Mouse (Mus musculus): ENCODE results near the gene Capn15. TPM values are rescaled to one million over a fixed set of nuclear protein-coding genes. Genes with fewer than 3 reads are reported as not detected.
A peak's percentile ranks its signal among the peaks of the same experiment; 100 is the strongest.

Capn15 gene
- total RNA-seq (2021) = 10 to 100 TPM; 48.7 to 55.2 TPM

DNA sequence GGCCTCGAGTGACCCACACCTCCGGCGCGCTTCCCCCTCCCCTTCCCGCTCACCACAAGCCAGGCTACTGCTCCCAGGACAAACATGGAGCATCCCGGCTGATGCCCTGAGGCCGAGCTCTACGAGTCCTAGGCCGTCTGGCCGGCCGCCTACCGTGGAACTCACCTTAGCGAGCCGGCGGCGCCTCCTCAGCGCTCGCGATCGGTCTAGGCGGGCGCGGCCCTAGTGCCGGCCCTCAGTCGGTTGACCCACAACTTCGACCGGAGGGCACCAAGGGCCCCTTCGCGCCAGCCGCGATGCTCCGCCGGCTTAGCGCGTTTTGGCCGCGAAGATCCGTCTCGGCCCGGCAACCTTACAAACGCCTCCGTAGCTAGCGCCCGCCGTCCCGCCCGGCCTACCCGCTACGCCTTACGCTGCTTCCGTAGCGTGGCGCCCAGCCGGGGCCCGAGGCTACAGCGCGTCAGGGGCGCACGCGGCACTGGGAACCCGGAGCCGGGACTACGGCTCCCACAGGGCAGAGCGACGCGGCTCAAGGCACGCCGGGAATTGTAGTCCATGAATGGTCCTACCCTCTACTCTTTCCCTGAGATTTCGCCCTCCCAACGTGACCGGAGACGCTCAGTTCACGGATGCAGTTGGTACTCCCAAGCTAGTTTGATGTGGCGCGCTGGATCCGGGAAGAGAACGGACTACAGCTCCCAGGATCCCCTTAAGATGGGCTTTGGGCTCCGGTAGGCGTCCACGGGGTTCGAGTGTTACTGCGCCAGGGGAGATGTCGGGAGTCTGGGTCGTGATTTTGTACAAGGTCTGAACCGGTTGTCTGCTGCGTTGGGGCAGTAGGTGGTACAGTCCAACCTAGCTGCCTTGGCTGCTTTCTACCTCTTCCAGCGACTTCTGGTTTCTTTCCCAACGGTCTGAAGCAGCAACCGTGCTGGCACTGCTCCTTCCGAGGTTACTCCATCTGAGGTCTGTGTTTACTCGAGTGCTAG, at the start of gene Capn15:
Gene Capn15 (minus strand): TSS at position 491 of the 989 bp plus-strand sequence.
- peak; percentile 88 for DNase-seq (ENCODE audit: extremely low spot score in 1 of 2, low spot score in 1 of 2)

GRCm38 (mm10) chr17:26032037-26032436, 46.4 kb upstream of the Capn15 start:
- DNase-seq (ENCODE audit: extremely low spot score in 1 of 2, low spot score in 1 of 2) = no peak

GRCm38 (mm10) chr17:26031583-26031982, 46.0 kb upstream of the Capn15 start:
- DNase-seq (ENCODE audit: extremely low spot score in 1 of 2, low spot score in 1 of 2) = no peak

DNA sequence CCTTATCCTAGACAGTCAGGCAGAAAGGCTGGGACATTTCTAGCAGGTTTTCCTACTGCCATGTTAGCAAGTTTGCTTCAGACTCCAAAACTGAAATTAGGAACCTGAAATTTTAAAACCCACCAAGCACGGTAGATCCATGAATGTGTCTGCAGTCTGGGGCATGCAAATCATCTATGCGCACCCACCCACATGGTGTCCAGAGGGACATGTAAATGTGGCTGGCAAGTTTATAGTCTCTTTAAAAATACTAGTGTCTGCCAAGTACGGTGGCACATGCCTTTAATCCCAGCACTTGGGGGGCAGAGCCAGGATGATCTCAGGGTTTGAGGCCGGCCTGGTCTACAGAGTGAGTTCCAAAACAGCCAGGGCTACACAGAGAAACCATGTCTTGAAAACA, 42.7 kb upstream of the Capn15 start:
- no peak for DNase-seq (ENCODE audit: extremely low spot score in 1 of 2, low spot score in 1 of 2)

DNA sequence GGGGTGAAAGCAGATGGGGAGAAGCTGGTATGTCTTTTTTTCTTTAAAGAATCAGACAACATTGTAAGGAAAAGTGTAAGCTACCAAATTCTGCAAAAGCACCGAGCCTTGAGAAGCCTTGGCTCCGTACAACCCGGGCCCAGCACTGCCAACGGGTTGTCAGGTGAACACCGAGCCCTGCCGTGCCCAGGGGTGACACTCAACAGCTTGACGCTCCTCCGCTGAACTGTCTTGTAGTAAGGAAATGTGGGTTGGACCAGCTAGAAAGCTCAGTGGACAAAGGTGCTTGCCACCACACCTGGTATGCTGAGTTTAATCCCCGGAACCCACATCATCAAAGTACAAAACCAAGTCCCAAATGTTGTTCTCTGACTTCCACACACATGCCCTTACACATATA, 39.1 kb upstream of the Capn15 start:
- no peak for DNase-seq (ENCODE audit: extremely low spot score in 1 of 2, low spot score in 1 of 2)

DNA sequence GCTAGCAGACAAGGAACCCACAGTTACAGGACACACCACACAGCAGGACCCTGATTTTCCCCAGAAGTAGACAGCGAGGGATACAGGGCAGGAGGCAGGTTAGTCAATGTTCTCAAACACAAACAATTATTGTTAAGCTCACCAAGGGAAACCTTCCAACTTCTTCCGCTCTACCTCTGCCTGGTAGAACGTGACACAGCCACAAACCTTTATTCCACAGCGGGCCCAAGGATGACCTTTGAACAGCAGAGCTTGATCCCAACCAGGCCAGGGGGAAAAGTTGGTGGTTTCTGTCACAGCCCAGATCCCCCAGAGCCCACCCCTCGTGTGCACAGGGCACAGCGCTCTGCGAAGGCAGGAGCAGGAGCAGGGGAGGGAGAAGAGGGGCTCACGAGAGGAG, 38.4 kb upstream of the Capn15 start:
- no peak for DNase-seq (ENCODE audit: extremely low spot score in 1 of 2, low spot score in 1 of 2)

DNA sequence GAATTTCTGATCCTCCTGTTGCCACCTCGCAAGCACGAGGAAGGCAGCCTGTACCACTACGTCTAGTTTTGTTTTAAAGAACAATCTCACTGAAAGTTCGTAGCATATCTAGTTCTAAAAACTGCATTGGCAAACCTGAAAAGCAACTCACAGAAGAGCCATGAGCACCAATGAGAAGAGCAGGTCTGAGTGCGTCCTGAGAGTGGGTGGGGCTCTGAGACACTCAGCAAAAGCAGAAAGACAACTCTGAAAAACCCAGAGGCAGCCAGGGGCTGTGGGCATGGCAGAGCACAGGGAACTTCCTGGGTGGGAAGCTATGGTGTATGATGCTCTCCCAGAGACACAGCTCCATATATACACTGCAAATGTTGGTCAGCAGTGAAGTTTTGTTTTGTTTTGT, 37.6 kb upstream of the Capn15 start:
- no peak for DNase-seq (ENCODE audit: extremely low spot score in 1 of 2, low spot score in 1 of 2)

DNA sequence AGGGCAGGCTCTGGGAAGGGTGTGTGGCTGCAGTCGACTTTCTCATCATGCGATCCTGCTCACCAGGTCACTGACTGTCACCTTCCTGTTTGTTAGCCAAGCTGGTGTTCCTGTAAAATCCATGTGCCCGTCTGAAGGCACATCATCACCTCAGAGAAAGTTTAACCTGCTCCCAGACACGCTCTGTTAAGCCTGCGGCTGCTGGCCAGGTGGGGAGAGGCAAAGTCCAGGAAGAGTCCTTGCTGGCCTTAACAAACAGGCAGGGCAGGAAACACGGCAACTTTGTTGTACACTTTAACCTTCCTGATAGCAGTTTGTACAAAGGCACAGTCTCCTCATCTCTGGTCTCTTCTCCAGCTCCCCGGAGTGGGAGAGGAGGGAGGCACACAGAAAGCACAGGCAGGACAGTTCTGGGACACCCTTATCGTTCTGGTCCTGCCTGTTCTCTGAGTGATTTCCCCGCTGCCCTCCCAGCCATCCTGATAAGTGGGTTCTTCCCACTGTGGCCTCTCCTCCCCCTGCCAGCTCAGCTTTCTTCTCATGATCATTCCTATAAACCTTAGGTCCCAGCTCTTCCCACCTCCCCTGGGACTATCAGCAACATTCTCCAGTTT, 36.2 kb upstream of the Capn15 start:
- DNase-seq (ENCODE audit: extremely low spot score in 1 of 2, low spot score in 1 of 2) = no peak

DNA sequence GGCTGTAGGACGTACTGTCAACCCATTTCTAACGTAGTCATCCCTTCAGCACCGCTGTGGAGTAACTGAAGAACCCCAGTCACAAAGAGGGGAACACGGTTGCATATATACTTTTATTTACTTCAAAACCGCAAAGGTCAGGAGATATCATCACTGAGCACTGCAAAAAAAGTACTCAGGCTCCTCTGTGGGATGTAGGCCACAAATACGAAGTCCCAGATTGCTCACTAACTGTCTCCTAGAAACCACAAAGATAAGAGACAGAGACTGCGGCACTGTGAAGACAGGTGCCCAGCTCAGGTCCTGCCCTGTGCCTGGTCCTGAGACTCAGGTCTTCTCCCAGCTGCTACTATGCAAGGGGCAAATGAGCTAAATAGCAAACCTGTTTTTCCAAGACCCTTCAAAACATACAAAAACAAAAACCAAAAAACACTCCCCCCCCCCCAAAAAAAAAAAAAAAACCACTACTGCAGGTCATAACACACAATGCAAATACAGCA, 35.3 kb upstream of the Capn15 start:
- no peak for DNase-seq (ENCODE audit: extremely low spot score in 1 of 2, low spot score in 1 of 2)

- DNase-seq (ENCODE audit: extremely low spot score in 1 of 2, low spot score in 1 of 2) = no peak
Observed at GRCm38 (mm10) chr17:26018388-26018787, 32.8 kb upstream of the Capn15 start.

GRCm38 (mm10) chr17:26017949-26018348, 32.4 kb upstream of the Capn15 start:
- DNase-seq (ENCODE audit: extremely low spot score in 1 of 2, low spot score in 1 of 2) = no peak

DNA sequence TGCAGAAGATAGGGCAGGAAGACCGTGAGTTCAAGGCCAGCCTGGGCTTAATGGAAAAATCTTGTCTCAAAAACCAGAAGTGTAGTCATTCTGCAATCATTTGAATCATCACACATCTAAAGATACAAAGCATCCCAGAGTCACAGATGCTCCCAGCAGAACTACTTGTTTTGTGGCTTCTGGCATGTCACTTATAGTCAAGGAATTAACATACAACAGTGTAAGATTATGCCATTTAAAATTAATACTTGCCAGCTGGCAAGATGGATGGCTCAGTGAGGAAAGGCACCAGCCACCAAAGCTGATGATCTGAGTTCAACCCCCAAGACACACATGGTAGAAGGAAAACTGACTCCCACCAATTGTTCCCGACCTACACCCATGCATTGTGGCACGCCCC, 31.4 kb upstream of the Capn15 start:
- DNase-seq (ENCODE audit: extremely low spot score in 1 of 2, low spot score in 1 of 2) = no peak

DNA sequence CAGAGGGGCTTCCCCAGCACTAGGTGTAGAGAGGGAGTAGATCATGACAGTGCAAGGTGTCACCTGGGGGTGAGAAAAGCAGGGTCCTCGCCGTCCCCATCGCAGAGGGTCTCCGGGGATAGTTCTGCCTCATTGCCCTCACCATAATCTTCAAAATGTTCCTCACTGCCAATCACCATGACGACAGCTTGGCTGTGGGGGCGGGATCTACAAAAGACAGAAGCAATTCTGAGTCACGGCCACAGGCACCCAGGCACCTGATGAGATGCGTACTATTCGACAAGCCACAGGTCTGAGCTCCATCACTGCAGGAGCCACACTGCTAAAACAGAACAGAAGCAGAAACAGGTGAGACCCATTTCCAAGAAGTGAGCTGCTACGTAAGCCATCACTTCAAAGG, 28.1 kb upstream of the Capn15 start:
- DNase-seq (ENCODE audit: extremely low spot score in 1 of 2, low spot score in 1 of 2) = peak; percentile 41 to 50

DNA sequence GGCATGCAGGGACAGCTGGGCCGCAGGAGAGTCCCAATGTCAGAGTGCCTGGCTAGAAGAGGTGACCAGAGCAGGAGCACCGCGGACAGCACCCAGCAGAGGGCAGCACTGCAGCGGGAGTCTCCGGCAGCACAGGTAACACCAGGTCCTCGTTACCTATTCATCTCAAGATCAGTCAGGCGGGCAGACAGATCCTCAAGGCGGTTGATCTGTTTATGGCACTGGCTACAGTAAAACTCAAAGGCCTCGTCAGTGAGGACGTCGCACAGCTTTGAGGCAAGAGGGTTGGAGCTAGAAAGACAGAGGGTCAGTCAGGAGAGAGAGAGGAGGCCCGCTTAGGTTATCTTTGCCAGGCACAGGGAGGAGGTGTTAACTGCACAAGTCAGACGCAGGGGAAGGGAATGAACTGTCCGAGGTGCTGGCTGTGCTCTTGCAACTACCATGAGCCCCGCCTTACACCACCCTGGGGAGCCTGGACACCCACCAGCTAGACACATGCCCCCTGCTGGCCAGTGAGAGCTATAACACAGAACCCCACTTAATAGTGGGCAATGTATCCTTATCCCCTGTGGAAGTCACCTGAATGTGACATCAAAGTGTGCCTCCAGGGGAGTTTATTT, 26.4 kb upstream of the Capn15 start:
- DNase-seq (ENCODE audit: extremely low spot score in 1 of 2, low spot score in 1 of 2) = peak; percentile 44 to 72

GRCm38 (mm10) chr17:26009540-26009939, 23.9 kb upstream of the Capn15 start:
- DNase-seq (ENCODE audit: extremely low spot score in 1 of 2, low spot score in 1 of 2) = peak; percentile 65 to 83

- no peak for DNase-seq (ENCODE audit: extremely low spot score in 1 of 2, low spot score in 1 of 2)
Observed at GRCm38 (mm10) chr17:26008787-26009186, 23.2 kb upstream of the Capn15 start.

GRCm38 (mm10) chr17:26008331-26008730, 22.7 kb upstream of the Capn15 start:
- DNase-seq (ENCODE audit: extremely low spot score in 1 of 2, low spot score in 1 of 2) = no peak

DNA sequence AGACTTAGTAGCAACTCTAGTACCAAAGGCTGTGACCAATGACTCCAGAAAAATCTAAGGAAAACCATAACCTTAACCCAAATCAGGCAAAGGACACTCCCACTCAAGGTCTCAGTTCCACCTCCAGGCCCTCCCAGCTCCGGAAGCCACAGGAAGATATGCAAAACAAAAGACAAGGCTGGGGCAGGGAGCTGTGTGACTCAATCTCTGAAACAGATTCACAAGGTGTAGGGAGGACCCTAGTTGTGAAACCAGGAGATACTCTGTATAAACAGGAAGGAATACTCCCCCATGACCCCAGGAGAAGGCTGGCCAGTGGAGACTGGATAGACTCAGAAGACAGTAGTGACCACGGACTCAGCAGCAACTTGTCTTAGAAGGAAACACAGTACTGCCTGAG, 22.1 kb upstream of the Capn15 start:
- no peak for DNase-seq (ENCODE audit: extremely low spot score in 1 of 2, low spot score in 1 of 2)

DNA sequence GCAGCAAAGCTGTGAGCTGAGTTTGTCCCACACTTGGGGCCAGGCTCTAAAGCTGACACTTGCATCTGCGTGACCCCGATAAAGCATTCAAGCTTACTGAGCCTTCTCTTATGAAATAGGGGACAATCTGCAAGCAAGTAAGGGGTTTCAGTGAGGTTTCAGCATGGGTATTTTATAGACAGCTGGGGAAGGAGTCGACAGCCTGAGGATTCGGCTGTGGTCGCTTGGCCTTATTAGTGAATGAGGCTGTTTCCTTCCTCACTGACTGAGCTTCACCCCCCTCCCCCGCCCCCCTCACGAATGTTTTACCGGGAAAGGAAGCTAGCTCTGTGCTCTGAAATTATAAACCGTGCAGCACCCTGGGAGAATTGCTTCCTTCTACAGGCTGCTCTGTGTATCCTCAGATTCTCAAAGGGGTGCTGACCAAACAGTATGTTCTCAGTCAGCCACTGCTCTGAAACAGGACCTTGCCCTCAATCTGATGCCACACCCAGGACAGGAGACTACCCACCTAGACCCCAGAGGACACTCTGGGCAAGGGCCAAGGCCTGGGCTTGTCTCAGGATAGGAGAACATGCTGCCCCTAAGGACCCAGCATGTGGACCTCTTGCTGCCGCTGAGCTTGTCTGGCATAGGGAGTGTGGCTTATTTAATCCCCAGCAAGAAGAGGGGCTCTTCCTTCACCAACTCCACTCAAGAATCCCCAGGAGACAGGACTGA, 20.3 kb upstream of the Capn15 start:
- no peak for DNase-seq (ENCODE audit: extremely low spot score in 1 of 2, low spot score in 1 of 2)

DNA sequence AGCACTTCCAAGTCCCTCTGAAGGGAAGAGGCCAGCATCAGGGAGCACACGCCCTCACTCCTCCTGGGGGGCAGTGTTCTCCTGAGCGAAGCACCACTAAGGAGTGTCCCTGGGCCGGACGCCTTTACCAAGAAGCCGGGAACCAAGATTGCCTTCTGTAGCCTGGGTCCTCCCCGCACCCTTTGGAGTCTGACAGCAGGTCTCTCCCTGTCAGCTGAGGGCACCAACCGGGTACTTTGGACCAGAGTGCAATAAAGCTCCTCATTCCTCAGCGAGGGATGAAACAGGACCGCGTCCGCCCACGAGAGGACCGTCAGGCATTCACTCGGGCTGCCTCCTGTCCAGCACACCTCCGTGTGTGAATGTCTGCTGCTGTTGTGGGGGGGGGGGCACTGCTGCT, 19.1 kb upstream of the Capn15 start:
- no peak for DNase-seq (ENCODE audit: extremely low spot score in 1 of 2, low spot score in 1 of 2)
